Mouse (Mus musculus): ENCODE results near the gene Mbtps2. TPM values are rescaled to one million over a fixed set of nuclear protein-coding genes. Genes with fewer than 3 reads are reported as not detected.

Mbtps2 gene
- total and polyA plus RNA-seq, 3 experiments: 7.0 to 209 (median 31.8) TPM

DNA sequence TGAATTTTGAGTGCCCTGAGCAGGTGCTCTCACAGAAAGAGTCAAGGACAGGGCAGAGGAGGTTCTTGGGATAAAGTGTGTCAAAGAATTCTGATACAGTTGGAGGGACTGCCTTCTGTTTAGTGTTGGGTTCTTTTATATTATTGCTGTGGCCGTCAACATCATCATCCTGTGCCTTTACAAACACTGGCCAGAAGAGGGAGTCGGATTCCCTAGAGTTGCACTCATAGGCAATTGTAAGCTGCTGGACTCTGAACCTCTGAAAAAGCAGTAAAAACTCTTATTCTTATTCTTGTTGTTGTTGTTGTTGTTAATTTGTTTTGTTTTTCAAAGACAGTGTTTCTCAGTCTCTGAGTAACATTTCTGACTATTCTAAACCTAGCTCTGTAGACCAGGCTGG is 111.8 kb downstream of the Mbtps2 start:
- peaks cover 8 to 59% of the 10 kb centered on the region in 2 experiments; a peak in 3 of 4 replicates for H3K36me3 ChIP-seq (ENCODE audit: control insufficient read depth in 1 of 2, insufficient read depth in 2 of 2, low read length in 2 of 2)
- no peaks in the 10 kb centered on the region for H3K9me3 ChIP-seq (replicated peaks; ENCODE audit: insufficient read depth, low read length)
- no peak overlapping the region for H3K4me3 ChIP-seq (ENCODE audit: control insufficient read depth in 1 of 2, insufficient read depth in 1 of 2, low read depth in 2 of 2, low read length in 2 of 2)
- DNase-seq (ENCODE audit: low read depth, low spot score): peak; percentile 68
- peaks cover 92% of the 10 kb centered on the region for H3K79me2 ChIP-seq (ENCODE audit: control insufficient read depth, insufficient read depth, low read length, poor library complexity)
- peaks cover 14 to 22% of the 10 kb centered on the region in 2 experiments for H3K4me1 ChIP-seq (ENCODE audit: control insufficient read depth in 1 of 2, insufficient read depth in 2 of 2, low read length in 2 of 2)
- no peak overlapping the region for H3K27ac ChIP-seq (ENCODE audit: control insufficient read depth, low read depth, low read length)
- H3K9ac ChIP-seq (ENCODE audit: control insufficient read depth, low read depth, low read length, poor library complexity, severe bottlenecking): no peak overlapping the region
- TF ChIP-seq RAD21 (IDR thresholded peaks at IDR 0.05; ENCODE audit: low read depth, low read length) (peak; percentile 29), CHD1 (IDR thresholded peaks at IDR 0.05; ENCODE audit: low read depth, low read length) (no peak), SMC3 (IDR thresholded peaks at IDR 0.05; ENCODE audit: low read depth, low read length) (peak; percentile 36), TCF12 (IDR thresholded peaks at IDR 0.05; ENCODE audit: low read depth, low read length) (no peak), CTCF (IDR thresholded peaks at IDR 0.05 in 2 of 3, conservative IDR thresholded peaks at IDR 0.05 in 1 of 3; ENCODE audit: control insufficient read depth in 1 of 3, insufficient read depth in 1 of 3, low read depth in 2 of 3, low read length in 3 of 3, poor library complexity in 1 of 3, severe bottlenecking in 1 of 3) (peak; percentile 43 to 58 (median 55))
- H3K27me3 ChIP-seq (ENCODE audit: control insufficient read depth in 1 of 2, insufficient read depth in 2 of 2, low read length in 2 of 2): no peaks in the 10 kb centered on the region

Other genes starting within 250 kb of the Mbtps2 start
- gene Phex, start 183.4 kb downstream of the Mbtps2 start, total RNA-seq (2012; rRNA removed): 0.03 and 0.12 TPM in 2 replicates
- gene Phex, start 183.4 kb downstream of the Mbtps2 start, polyA plus RNA-seq (2012; ENCODE audit: insufficient read depth in 1 of 2, insufficient read length in 2 of 2, low read depth in 1 of 2, low replicate concordance in 2 of 2, missing spikeins in 1 of 2): under 1 TPM in 1 of 2 experiments, not detected in 1; 0.01 TPM
- gene Sms, start 106.4 kb downstream of the Mbtps2 start, total RNA-seq (2012; rRNA removed): 102 and 137 TPM in 2 replicates
- 100 to 1,000 TPM; 144 to 681 TPM for gene Sms, start 106.4 kb downstream of the Mbtps2 start, polyA plus RNA-seq (2012; ENCODE audit: insufficient read depth in 1 of 2, insufficient read length in 2 of 2, low read depth in 1 of 2, low replicate concordance in 2 of 2, missing spikeins in 1 of 2)
- 2.0 and 2.1 TPM in 2 replicates for gene Yy2, start 29.7 kb downstream of the Mbtps2 start, total RNA-seq (2012; rRNA removed)
- gene Yy2, start 29.7 kb downstream of the Mbtps2 start, polyA plus RNA-seq (2012; ENCODE audit: insufficient read depth in 1 of 2, insufficient read length in 2 of 2, low read depth in 1 of 2, low replicate concordance in 2 of 2, missing spikeins in 1 of 2): not detected
- not detected in 2 replicates for gene Smpx, start 100.2 kb upstream of the Mbtps2 start, total RNA-seq (2012; rRNA removed)
- gene Smpx, start 100.2 kb upstream of the Mbtps2 start, polyA plus RNA-seq (2012; ENCODE audit: insufficient read depth in 1 of 2, insufficient read length in 2 of 2, low read depth in 1 of 2, low replicate concordance in 2 of 2, missing spikeins in 1 of 2): not detected
- gene Klhl34, start 219.7 kb upstream of the Mbtps2 start, total RNA-seq (2012; rRNA removed): not detected in 2 replicates
- not detected for gene Klhl34, start 219.7 kb upstream of the Mbtps2 start, polyA plus RNA-seq (2012; ENCODE audit: insufficient read depth in 1 of 2, insufficient read length in 2 of 2, low read depth in 1 of 2, low replicate concordance in 2 of 2, missing spikeins in 1 of 2)